Mouse (Mus musculus) left cerebral cortex, postnatal 4 days (tissue): Measurements from ENCODE around the gene Snrpc. TPM values are rescaled to one million over a fixed set of nuclear protein-coding genes. Genes with fewer than 3 reads are reported as not detected.

Source experiments
- DNase-seq: peaks from one replicate; pipeline ENCODE4 v3.0.0-alpha.2; 2022
- intact Hi-C: fragments of 180-260 bp; cut with DNase I; formaldehyde crosslinking; loops from one replicate; pipeline ENCODE4 v1.15.1; 2025
- total RNA-seq, 2 experiments: library from RNA; stranded (reverse); gene quantifications; 2 replicates each; pipeline ENCODE4 v1.2.3; 2021

The Snrpc gene
- total RNA-seq, 2 experiments from 2014 or later = 97.7 to 108 TPM

DNA sequence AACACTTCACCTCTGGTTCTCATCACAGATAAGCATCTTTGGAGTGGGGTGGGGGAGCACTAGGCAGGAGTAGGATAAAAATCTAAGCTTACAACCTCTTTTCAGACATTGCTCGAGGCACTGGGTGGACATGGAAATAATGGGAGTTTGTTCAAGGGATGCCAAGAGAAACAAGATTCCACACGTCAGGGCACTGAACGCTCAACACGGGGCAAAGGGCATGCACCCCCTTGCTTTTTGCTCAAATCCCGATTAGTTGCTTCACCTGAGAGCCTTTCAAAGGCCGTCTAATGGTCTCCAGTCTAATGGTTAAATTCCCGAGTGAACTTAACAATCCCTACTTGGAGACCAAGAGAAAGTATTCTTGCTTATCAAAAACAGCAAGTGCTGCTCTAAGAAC lies 18.9 kb upstream of the Snrpc start:
- intact Hi-C loops = no loop called here
- DNase-seq = no peak

DNA sequence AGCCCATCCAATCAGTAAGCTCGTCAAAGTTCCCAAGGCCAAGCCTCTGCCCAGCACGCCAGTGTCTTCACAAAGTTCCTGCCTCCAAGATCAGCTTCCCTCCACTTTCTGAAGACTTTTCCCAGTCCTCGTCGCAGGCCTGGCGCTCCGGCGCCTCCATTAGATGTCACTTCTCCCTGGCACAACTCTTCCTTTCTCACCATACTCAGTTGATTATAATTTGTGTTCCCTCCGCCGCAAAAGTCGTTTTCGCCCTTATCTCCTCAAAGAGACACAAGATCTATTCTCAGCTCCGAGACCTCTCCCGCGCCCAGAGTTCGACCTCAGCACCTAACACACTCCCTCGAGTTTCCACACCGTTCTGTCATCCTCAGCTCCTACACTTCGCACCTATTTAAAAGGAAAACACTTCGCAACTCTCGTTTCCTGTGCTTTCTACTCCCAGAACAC lies 18.4 kb upstream of the Snrpc start:
- no peak for DNase-seq
- intact Hi-C loops = no loop called here

DNA sequence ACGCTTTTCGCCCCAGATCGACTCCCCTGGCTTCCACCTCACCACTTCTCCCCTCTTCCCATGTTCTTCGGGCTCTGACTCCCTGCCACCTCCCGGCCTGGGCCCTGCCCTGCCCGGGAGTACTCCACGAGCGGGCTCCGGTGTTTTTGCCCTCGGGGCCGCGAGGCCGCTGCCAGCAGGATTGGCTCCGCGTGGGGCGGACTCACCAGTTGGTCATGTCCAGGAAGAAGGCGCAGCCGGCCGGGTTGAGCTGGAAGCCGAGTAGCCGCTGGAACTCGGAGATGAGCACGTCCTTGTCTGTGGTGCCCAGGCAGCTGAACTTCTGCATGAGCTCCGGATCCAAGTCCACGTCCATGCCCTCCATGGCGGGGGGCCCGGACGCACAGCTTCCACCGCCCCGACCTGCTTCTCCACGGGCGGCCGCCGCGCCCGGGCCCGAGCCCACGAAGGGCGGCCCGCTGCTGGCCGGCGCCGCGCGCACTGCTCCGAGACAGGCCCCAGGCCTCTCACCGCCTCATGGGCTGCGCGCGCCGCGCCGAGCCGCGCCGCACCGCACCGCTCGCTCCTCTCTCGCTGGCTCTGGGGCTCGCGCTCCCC lies 17.9 kb upstream of the Snrpc start:
- no peak for DNase-seq
- intact Hi-C loops = no loop called here

DNA sequence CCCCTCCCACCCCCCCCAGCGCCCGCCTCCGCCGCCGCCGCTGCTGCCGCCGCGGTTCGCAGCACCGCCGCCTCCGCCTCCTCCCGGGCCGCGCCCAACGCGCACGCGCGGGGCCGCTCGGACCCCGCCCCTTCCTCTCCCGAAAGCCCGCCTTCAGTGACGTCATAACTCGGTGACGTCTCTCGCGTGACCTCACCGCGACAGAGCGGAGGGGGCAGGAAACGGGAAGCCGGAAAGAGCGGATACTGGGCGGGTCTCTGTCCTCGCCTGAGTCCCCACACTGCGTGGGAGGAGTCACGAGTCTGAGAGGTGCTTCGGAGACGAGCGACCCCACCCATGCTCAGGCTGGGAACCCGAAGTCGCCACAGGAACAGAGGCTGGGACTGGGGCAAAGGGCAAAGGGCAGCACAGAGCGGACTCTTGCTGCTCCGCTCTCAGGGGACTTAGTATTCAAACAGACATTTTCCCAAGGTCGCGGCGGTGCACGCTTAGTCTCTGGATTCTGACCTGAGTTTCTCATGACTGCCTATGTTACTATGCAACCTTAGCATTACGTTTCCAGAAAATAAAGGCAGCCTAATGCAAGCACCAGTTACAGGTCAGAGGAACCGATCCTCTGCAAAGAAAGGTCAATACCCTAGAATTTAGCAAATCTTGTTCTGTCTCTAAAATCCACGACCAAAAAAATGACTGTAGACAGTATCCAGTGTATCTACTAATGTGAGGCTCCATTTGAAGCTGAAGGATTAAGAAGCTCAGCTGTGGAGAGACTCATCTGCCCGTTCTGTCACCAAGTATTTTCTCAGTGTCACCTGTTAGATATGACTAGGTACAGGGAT lies 17.2 kb upstream of the Snrpc start, which contains the start of gene D17Wsu92e:
TSS of gene D17Wsu92e (minus strand) at position 81 of the 839 bp plus-strand sequence.
- DNase-seq = peak; percentile 99
- intact Hi-C loops = no loop called here

DNA sequence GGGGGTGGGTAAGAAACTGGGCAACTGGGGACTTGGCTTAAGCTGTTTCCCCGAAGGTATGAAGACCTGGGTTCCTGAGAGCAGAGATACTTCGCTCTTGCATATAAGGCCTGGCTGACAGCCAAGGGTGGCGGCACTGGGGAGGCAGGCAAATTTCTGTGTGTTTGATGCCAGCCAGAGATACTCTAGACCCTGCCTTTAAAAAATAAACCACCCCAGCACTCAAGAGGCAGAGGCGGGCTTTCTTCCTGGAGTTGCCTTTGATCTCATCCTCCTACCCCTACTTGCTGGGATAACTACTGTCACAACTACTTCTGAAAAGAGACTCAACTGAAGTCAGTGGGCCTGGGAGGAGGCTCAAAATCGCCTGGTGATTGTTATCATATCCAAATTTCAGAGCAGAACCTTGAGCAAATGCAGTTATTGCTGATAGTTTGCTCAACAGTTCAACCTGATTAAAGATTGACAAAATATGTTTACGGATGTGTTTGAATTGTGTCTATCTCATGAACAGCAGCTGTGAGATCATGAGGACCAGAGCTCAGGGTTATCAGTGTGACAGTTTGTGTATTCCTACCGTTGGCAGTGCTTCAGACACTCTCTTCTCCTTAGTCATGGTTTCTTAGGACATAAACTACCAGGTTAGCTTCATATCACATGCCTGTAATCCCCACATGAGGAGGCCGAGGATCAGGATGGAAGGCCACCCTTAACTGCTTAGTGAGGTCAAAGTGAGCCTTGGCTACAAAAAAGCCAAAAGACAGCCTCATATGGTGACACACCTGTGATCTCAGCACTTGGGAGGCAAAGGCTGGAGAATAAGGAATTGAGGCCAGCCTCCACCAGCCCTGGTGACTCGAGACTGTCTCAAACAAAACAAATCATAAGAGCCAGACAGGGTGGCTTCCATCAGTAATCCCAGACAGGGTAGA lies 16.3 kb upstream of the Snrpc start:
- intact Hi-C loops = no loop called here
- DNase-seq = peak; percentile 40

DNA sequence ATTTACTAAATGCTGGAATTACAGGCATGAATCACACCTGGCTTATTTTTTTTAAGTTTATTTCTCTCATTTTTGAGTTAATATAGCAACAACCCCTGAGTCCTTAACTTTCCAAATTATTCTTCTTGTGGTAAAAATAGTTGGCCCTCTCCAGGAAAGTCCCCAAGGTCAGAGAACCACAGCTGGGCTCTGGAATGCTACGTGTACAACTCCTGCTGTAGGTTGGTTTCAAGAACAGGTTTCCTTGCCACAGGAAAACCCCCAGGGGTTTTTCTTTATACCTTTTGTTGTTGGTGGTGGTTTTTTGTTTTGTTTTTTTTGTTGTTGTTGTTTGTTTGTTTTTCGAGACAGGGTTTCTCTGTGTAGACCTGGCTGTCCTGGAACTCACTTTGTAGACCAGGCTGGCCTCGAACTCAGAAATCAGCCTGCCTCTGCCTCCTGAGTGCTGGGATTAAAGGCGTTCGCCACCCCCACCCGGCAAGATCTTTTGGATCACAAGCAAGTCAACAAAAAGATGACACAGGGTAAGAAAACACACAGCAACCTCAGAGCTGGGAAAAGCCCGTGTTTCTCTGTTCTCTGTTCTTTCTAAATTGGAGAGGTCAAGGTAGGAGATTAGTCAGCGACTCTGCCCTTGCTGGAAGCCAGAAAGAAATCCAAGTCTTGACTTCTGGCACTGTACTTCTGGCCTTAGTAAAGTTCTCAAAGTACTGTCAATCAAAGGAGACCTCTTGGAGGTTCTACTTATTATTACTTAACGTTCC lies 14.6 kb upstream of the Snrpc start:
- no peak for DNase-seq
- intact Hi-C loops = no loop called here

DNA sequence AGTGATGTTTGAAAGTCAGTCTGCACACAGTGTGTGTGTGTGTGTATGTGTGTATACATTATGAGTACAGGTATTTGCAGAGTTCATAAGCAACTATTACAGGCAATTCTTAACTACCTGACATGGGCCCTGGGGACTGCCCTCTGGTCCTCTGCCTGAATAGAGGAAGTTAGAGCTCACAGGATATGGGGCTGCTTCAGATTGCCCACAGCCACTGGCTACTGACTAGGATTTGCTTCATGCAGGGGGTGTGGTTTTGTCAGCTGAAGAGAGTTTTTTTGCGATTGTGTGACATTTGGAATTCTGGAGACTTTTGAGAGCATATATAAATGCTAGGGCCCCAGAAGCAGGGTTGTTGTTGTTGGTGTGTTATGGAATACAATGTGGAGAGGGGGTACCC lies 13.0 kb upstream of the Snrpc start:
- no peak for DNase-seq
- intact Hi-C loops = no loop called here

DNA sequence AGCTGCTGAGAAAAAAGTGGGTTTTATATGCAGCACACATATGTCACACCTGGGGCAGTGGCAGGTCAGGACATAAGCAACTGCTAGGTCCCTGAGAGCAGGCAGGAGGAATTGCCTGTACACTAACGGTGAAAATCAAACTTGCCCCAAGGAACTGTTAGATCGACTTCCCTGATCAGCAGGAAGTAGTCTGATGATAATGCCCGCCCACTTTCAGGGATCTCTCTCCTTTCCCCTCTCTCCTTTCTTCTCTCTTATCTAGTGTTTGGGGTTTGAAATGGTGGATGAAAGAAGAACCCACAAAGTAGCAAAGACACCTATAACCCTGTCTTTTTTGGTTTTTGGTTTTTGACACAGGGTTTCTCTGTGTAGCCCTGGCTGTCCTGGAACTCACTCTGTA lies 12.4 kb upstream of the Snrpc start:
- intact Hi-C loops = no loop called here
- DNase-seq = no peak

DNA sequence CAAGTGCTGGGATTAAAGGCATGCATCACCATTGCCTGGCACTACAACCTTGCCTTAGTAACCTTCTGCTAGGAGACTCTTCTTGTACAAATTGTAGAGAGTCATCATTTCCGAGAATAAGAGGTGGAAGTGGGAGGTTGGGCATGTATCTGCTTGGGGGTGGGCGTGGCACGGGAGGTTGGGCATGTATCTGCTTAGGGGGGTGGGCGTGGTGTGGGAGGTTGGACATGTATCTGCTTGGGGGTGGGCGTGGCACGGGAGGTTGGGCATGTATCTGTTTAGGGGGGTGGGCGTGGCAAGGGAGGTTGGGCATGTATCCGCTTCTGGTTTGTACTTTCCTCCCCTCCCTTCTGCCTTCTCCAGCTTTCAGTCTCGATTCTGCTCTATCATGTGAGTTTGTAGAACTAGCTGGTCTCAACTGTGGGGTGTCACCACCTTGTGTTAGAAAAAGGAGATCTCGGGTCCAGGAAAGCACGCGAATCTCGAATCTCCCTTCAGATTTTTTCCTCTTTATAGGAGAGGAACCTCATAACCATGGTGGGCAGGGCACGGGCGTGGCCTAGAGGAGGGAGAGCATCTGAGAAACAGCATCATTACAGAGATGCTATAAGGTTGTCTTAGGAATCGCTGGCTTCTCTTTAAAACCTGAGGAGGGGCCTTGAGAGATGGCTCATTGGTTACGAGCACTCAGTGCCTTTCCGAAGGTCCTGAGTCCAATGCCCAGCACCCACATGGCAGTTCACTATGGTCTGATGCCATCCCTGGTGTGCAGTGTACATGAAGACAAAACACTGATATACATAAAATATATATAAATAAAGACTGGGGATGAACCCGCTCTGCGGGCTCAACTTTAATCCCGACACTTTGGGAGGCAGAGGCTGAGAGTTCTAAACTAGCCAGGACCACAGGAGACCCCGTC lies 11.7 kb upstream of the Snrpc start:
- peak; percentile 58 for DNase-seq
- intact Hi-C loops = no loop called here

DNA sequence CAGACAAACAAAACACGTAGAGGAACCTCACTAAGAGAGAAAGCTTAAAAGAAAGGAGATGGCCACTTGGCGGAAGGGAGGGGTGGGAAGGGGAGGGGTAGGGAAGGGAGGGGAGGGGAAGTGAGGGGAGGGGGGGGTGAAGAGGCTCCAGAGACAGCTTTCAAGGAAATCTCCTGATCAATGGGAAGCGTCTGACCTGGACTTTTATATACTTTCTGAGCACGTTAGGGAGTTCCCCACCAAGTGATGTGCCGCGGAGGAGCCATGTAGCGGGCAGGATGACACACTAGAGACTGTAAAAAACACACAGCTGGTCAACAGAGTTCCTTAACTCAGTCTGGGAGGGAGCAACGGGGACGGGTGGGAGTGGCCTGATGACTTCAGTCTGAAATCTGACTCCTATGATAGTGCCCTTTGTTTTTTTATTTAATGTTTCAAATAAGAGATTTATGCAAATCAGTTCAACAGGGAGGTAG lies 11.0 kb upstream of the Snrpc start:
- intact Hi-C loops = no loop called here
- DNase-seq = no peak

DNA sequence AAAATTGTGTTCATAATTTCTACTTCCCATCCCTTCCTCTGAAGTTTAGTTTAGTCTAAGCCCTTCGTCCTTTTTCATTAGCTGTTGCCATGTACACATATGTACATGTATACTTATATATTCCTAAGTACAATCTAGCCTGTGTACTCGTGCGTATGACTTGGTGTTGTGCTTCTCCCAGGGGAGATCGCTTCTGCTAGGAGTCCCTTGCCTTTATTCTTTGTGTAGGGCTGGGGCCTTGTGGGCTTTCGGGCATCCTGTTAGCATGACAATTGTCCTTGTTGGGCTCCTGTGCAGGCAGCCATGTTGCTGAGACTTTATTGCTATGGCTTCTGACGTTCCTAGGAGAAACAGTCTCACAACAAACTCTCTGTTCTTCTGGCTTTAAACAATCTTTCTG lies 10.4 kb upstream of the Snrpc start:
- intact Hi-C loops = no loop called here
- DNase-seq = no peak

DNA sequence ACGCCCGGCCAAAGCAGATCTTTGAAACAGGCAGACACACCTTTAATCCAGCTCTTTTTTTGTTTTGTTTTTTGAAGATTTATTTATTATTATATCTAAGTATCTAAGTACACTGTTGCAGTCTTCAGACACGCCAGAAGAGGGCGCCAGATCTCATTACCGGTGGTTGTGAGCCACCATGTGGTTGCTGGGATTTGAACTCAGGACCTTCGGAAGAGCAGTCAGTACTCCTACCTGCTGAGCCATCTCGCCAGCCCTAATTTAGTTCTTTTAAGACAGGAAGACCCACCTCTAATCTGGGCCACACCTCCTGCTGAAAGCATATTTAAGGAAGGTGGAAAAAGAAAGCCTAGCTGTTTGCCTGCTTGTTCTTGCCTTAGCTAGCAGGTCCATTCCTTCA lies 7.5 kb upstream of the Snrpc start:
- intact Hi-C loops = no loop called here
- DNase-seq = no peak

DNA sequence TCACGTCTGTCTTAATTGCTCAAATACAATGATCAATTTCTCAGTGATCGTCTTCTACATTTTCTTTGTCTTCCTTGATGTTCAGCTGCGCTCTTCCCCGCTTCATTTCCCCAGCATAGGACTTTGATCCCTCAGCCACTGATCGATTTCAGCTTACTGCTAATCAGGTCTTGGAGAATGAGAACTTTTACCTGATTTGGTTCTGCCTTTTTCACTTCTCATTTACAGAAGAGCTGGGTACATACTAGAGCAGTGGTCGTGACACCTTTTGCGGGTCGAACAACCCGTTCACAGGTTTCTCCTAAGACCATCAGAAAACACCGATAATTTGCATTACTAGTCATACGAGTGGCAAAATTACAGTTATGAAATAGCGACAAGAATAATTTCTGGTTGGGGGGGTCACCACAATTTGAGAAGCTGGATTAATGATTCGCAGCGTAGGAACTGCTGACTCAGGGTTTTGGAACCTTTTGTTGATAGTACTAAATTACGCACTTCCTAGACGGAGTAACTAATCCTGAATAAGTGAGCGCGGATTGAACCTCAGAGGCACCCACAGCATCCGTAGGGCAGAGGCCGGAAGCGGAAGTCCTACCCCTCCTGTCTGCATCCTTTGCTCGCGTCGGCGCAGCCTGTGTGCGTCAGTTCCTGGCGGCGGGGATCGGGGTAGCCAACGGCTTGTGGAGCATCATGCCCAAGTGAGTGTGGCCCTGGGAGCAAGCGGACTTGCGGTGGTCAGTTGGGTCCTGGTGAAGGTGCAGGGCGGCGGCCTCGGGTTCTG lies 1.7 kb downstream of the Snrpc start:
- intact Hi-C loops = loop anchor here (10.0 kb wide), 1 partner anchor 55 kb away; no protein-coding TSS in a partner anchor
- DNase-seq = peak; percentile 94

DNA sequence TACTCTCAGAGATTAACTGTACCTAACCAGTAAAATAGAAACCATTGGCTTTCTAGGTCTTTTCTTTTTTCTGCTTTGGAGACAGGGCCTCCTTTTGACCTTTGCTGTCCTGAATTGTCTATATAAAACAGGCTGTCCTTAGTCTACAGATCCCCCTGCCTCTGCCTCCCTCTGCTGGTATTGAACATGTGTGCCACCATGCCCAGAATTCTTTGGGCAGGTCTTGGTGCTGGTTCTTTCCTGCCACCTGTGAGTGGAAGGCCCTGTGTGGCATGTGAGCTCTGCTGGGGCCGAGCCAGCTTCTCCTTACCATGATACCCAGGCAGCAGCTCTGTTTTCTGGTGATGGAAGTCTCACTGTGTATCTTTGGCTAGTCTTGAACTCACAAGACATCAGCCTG lies 10.4 kb downstream of the Snrpc start:
- no peak for DNase-seq

DNA sequence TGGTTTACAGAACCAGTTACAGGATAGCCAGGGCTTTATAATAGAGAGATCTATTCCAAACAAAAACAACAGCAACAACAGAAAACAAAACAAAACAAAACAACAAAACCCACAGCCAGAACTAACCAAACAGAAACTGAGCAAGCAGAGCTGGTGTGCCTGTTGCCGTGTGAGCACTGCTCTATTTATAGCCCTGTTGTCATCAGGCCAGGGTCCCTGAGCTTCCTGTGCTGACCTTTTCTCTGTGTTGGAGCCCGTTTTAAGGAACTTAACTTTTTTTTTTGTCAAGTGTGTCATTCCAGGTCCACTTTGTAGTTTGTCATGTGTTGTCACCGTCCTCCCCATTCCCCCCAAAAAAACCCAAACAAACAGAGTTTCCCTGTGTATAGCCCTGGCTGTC lies 13.1 kb downstream of the Snrpc start:
- intact Hi-C loops = no loop called here
- DNase-seq = no peak

More for the DNA sequence above, 10.4 kb downstream of the Snrpc start:
- intact Hi-C loops = loop anchor here (10.0 kb wide), 1 partner anchor 46 kb away; no protein-coding TSS in a partner anchor

DNA sequence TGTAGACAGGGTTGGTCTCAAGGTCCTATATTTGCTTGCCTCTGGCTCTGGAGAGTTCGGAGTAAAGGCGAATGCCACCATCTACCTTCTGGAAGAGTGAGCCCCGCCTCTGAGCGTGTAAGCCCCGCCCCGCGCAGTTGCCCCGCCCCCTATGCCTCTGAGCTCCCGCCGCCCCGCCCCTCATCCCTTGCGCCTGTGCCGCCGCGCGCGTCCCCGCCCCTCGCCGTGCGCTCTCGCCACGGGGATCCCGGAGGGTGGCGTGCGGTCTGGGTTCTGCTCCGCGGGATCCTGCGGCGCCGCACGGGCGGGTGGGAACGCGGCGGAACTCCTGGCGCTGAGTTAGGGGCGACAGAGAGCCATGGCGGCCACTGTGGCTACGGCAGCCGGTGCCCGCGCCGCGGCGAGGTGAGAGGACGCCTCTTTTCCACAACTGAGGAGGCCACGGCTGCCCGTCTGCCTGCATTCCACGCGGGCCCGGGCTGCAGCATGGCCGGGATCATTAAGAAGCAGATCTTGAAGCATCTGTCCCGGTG lies 18.4 kb downstream of the Snrpc start, which contains the start of gene Uhrf1bp1:
TSS of gene Uhrf1bp1 (plus strand) at position 177 of the 533 bp plus-strand sequence.
- DNase-seq = peak; percentile 88
- intact Hi-C loops = no loop called here

DNA sequence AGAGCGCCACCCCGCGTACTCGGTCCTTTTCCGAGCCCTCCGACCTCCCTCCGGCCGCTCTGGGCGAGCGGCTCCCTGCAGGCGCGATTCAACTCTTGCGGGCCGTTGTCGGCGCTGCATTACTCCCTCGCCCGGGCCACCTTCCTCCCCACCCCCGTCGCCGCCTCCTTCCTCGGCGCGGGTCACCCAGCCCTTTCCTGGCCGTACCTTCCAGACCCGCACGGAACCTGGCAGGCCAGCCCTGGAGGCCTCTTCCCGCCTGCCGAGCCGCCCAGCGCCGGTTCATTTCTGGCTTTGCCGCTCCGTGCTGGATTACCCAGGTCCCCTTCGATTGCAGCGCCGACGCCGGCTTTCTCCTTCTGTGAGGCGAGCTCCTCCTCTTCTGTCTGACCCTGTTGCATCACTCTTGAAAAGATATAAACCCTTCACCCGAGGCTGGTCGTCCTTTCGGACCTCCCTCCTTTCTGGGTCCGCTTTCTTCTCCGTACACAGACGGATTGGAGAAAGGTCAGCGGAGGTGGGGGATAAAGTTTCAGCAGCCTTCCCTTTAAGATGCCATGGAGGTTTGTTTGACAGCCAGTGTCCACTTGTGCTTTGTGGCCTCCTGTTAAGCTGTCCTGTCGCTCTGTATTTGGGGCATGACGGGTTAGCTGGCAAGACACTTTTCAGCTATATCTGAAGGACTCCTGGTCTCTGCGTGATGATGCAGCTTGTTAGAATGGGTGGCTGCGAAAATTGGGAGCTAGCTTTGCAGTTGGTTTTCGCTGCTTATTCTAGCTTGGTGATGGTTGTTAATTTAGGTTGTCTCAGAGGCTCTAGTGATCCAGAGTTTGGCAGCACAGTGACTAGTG lies 19.1 kb downstream of the Snrpc start:
- intact Hi-C loops = no loop called here
- peak; percentile 35 for DNase-seq
